Mouse (Mus musculus): ENCODE data around the gene Haus2.
"Not testable (repeated sequence)": the region's sequence is repeated elsewhere in the genome, so short reads cannot be mapped to it uniquely, and the experiment has no call there.

The Haus2 gene

DNA sequence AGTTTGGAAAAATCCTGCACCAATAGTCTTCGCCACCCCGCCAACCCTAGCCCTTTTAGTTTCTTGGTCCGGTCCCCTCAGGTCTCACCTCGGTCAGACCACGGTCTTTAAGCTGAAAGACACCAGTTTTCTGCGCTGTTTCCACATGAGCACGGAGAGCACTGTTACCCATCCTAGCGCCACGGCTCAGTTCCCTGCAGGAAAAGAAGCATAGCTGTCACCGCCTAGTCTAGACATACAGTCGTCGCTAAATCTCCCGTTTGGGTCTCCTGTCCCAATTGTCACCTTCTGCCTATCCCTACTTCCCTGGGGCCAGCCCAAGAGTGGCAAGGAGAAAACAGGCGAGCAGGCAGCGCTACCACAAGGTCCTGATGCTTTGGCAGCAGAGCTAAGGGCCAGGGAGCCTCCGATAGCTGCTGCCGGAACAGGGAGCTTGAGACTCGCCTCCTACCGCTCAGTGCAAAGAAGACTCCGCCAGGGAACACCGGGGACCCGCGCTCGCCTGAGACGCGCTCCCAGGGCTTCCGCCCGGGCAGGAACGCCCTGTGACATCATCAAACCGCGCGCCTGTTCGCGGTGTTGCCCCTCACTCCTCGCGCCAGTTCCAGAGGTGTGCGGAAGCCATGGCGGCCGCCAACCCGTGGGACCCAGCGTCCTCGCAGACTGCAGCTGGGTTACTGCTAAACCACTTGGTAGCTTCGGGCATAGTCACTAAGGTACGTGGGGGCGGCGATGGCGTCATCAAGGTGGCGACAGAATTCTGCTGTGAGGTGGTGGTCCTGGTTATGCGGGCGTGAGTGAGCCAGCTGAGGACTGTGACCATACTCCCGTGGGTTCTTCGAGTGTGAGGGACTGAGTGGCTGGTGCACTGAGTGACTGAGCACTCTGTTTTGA is at the start of gene Haus2, which contains the start of gene Lrrc57:
Haus2 (plus strand) TSS at position 554 of the 894 bp plus-strand sequence.
Lrrc57 (minus strand) TSS at position 691 of the 894 bp plus-strand sequence.
- DNase-seq (ENCODE audit: low spot score) = peak; percentile 96

DNA sequence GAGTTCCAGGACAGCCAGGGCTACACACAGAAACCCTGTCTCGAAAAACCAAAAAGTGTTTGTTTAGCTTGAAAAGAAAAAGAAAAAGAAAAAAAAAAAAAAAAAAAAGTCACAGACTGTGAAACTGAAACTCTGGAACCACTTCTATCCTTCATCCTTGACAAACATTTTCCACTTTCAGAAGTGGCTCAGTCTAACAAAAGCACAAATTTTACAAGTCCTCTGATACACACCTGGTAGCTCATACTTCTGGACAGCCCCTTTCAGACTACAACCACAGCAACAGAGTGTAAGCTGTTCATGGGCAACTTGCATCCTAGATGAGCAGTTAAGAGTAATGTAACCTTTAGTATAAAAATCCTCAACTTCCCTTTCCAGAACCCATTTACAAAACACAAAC is 47.7 kb upstream of the Haus2 start:
- no peak for DNase-seq (ENCODE audit: low spot score)

- DNase-seq (ENCODE audit: low spot score) = no peak
Measured at GRCm38 (mm10) chr2:120562859-120563234, 46.3 kb upstream of the Haus2 start.

- peak; percentile 96 for DNase-seq (ENCODE audit: low spot score)
Measured at GRCm38 (mm10) chr2:120563235-120563990, 45.8 kb upstream of the Haus2 start, which contains the start of gene Zfp106. Gene Zfp106 (minus strand): TSS chr2:120563843.

GRCm38 (mm10) chr2:120564548-120565188 is 44.5 kb upstream of the Haus2 start:
- not testable (repeated sequence) for DNase-seq (ENCODE audit: low spot score)

DNA sequence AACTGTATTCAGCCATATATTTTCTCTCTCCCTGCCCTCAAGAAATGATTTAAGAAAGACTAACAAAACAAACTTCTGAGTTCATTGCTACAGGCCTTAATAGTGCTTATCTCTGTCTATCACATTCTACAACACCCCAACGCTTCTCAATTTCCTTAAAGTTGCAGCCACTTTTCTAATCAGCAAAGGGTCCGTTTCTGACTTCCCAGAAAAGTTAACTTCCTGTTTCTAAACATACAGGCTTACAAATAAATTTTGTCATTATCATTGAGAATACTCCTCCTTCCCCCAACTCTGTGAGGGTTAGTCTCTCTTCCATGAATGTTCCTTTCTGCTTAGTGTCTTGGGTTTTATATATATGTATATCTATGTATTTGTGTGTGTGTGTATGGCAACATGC is 43.8 kb upstream of the Haus2 start:
- no peak for DNase-seq (ENCODE audit: low spot score)

DNA sequence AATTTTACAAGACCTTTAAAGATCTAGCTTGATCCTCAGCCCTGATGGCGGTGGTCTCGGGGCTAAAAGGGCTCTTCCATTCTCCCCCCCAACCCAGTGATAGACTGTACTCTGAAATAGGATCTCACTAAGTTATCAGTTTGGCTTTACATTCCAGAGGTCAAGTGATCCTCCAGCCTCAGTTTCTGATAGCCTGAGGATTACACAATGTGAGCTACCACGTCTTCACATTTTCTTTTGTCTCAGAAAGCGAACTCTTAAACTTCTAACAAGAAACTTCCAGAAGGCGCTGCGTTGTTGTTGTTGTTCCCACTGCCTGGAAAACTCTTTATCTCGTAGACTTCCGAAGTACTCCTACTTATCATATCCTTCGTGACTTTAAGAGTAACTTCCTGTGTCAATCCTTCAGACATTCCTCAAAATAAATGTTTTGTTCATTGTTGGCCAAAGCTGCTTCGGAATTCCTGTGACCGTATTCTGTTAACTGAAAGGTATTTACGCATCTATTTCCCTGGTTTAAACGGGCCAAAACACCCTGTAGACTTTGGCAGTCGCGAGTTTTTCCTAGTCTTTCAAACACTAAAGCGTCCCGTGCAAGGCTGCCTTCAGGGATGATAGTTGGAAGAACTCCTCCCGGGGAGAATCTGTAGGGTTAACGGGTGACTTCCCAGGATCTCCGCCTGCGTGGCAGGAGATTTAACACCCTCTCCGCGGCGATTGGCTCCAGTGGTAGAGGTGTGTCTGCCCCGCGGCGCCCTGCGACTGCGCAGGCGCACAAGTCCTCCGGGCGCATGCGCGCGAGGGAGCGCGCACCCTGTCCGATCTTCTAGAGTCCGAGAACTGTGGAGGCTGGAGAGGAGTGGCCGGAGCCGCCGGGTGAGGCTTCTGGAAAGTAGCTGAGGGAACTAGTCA is 42.0 kb upstream of the Haus2 start, which contains the start of gene Snap23:
Snap23 (plus strand) TSS at position 786 of the 912 bp plus-strand sequence.
- peak; percentile 95 for DNase-seq (ENCODE audit: low spot score)

DNA sequence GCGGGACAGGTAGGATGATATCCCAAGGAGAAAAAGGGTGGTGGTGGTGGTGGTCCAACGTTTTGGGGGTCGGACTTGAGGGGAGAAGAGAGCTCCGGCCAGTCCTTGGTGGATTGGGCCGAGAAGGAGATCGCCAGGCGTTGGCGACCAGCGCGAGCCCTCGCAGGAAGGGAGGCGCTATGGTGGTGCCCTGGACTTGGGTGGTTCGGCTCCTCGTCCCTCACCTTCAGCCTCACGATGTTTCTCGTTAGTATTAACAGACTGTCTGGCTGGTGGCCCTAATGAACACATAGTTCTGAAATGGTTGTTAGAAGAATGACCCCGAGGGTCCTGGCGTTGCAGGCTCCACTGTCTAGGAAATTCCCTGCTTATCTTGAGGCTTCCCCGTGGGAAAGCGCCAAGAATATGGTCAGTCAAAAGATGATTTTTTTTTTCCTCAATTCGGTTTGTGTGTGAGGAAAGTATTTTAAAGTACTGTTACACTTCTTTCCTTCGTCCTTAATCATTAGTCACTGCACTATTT is 41.3 kb upstream of the Haus2 start:
- DNase-seq (ENCODE audit: low spot score) = no peak

DNA sequence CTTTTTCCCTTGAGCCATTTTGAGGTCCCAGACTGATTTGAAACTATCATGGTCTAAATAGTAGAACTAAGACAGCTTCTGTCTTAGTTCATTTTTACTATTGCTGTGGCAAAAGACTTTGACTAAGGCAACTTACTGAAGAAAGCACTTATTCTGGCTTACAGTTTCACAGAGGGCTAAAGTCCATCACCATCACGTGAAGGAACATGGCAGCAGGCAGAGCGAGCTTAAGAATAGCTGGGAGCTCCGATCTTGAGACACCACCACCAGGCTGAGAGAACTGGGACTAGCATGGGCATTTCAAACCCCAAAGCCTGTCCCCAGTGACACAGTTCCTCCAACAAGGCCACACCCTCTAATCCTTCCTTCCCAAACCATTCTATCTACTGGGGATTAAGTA is 38.1 kb upstream of the Haus2 start:
- DNase-seq (ENCODE audit: low spot score) = no peak

DNA sequence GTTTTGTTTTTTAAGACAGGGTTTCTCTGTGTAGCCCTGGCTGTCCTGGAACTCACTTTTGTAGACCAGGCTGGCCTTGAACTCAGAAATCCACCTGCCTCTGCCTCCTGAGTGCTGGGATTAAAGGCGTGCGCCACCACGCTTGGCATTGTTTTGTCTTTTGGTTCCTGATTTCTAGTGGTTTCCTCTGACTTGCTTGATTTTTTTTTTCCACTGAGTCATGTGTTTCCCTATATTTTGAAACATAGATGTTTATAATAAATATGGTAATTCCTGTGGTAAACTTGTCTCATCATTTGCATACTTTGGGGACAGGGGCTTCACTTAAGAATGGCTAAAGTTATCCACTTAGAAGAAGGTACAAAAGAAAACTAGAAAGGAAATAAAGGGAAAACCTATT is 37.0 kb upstream of the Haus2 start:
- not testable (repeated sequence) for DNase-seq (ENCODE audit: low spot score)

DNA sequence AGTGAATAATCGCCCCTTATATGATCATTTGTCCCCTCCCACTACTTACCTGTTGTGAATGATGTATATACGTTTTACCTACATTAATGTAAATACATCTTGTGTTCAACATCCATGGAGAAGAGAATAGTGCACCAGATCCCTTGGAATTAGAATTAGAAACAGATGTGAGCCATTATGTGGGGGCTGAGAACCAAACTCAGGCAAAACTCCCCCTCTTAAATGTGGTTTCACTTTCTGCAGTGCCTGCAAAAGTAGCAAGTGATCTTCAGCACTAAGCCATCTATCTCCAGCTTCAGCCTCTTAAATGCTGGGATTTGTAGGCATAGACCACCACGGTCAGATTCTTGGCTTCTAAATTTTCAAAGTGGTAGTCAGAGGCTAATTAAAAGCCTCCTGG is 34.1 kb upstream of the Haus2 start:
- peak; percentile 16 for DNase-seq (ENCODE audit: low spot score)

DNA sequence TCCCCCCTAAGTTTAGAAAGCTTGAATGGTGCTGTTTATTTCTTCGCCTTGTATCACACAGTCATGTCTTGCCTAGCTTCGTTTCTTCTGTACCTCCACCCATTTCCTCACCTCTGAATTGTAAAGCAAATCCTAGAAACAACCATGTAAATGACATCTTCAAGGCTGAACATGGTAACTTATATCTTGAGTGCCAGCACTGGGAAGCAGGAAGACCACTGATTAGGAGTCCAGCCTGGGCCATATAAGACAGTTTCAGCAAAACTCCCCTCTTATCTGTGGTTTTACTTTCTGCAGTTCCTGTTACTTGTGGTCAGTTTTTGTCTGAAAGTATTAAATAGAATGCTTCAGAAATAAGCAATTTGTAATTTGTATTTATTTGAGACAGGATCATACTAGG is 33.2 kb upstream of the Haus2 start:
- no peak for DNase-seq (ENCODE audit: low spot score)

DNA sequence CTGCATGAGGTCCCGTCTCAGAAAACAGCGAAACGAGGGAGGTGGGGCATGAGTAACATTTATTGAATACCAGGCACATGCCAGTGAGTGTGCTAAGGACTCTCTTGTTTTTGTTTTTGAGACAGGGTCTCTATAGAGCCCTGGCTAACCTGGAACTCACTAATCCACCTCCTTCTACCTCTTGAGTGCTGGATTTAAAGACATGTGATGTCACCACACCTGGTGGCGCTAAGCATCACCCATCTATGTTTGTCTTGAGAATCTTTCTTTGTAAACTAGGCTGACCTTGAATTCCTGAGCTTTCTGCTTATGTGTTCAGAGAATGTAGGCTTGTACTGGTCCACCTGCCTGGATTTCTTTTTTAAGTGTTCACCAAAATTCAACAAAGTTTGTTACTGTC is 31.4 kb upstream of the Haus2 start:
- no peak for DNase-seq (ENCODE audit: low spot score)

- no peak for DNase-seq (ENCODE audit: low spot score)
Measured at GRCm38 (mm10) chr2:120578286-120578685, 30.9 kb upstream of the Haus2 start.

DNA sequence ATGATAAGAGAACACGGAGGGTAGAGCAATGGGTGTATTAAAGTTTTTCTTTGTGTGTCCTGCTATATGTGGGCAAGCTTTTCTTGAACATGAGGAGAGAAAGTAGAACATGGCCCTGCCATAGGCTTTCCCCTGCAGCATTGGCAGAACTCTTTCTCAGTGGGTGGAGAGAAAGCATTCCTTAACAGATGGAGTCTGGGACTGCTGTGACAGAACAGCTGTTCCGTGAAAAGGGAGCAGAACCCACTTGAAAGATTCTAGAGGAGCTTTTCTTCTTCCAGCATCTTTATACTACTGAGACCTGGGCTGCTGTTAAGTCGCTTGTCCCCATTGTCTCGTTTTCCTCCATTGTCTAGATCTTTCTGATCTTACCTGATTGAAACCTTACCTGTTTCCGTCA is 19.4 kb upstream of the Haus2 start:
- DNase-seq (ENCODE audit: low spot score) = no peak

DNA sequence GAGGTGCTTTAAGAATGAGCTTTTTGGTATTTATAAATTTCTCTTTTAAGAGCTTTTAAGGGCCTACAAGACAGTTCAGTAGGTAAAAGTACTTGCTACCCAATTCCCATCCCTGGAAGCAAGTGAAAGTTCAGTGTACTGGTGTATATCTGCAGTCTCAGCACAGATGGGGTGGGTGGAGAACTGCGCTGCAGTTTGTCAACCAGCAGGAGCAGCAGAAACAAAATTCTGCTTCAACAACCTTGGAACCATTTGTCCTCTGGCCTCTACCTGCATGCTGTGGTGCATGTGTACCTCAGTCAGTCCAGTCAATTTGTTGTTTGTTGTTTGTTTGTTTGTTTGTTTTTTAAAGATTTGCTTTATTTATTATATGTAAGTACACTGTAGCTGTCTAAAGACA is 17.0 kb upstream of the Haus2 start:
- no peak for DNase-seq (ENCODE audit: low spot score)

GRCm38 (mm10) chr2:120597734-120598133 is 11.4 kb upstream of the Haus2 start:
- DNase-seq (ENCODE audit: low spot score) = no peak

DNA sequence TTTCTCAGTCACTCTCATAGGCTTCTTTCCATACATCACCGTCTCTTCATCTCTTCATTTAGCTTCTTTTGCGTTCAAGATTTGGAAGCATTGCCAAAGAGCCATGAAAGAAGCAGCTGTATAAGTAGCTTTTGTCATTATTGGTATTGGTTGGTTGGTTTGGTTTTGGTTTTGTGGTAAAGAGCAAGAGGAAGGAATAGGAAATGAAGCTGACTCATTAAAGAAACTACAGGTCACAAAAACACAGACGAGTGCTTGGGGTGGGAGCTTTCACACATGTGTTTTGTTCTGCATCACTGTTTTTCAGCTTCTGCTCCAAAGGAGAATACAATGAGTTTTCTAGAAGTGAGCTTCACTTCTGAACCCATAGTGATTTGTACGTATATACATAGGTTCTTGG is 9.7 kb upstream of the Haus2 start:
- no peak for DNase-seq (ENCODE audit: low spot score)

DNA sequence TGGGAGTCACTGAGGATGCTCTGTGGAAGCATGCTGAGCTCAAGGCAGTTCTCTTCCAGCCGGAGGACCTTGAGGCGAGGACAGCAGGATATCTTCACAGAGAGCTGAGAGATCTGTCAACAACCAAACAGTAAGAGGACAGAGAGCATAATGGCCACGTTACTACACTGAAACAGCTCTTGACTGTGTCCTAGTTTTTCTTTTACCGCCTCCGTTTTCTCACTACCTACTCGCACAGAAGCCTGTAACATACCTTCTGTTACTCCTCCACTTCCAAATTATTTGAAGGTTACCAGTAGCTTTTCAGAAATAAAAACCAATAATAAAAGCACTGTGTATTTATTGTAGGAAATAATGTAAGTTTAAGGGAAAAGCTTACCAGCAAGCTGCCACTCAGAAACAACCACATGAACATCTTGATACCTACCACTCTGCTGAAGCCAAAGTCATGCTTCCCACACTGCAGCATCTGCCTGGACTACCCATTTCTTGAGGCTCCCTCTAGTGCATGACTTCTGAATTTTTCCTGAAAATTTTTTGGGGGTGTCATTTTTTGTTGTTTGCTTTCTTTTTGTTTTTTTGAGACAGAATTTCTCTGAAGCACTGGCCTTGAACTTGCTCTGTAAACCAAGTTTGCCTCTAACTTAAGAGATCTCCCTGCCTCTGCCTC is 3.0 kb upstream of the Haus2 start:
- DNase-seq (ENCODE audit: low spot score) = no peak

All from embryo, embryonic 10 days (tissue).